Mouse (Mus musculus) heart, adult 2 months (tissue): ENCODE measurements around the gene Abca4. TPM values are rescaled to one million over a fixed set of nuclear protein-coding genes. Genes with fewer than 3 reads are reported as not detected.

Experiments
- DNase-seq, 2 experiments: peaks; one replicate each; pipeline ENCODE4 v3.0.0; 2021
- H3K27ac ChIP-seq: fragments of 200-600 bp; 2 replicates; pipeline ENCODE4 v1.8.1; 2022
- H3K27me3 ChIP-seq: fragments of 200-500 bp; 2 replicates; pipeline ENCODE4 v1.6.1; 2012; ENCODE audit warnings: mild to moderate bottlenecking, low read length, inconsistent platforms, mixed read lengths; ENCODE audit not compliant: control insufficient read depth, insufficient read depth
- H3K36me3 ChIP-seq: fragments of 200-500 bp; 2 replicates; pipeline ENCODE4 v1.6.1; 2012; ENCODE audit warnings: low read length, inconsistent platforms; ENCODE audit not compliant: control insufficient read depth, insufficient read depth
- H3K4me1 ChIP-seq: fragments of 200-500 bp; 2 replicates; pipeline ENCODE4 v1.6.1; 2011; ENCODE audit warnings: low read length; ENCODE audit not compliant: control insufficient read depth, insufficient read depth
- H3K4me3 ChIP-seq: fragments of 200-600 bp; 2 replicates; pipeline ENCODE4 v1.8.1; 2022
- H3K79me2 ChIP-seq: fragments of 200-500 bp; replicated peaks from 2 replicates; pipeline ENCODE4 v1.6.1; 2012; ENCODE audit warnings: mild to moderate bottlenecking, inconsistent platforms, low read length, moderate library complexity, mixed read lengths; ENCODE audit not compliant: control insufficient read depth, insufficient read depth
- H3K9ac ChIP-seq: fragments of 200-500 bp; 2 replicates; pipeline ENCODE4 v1.6.1; 2012; ENCODE audit warnings: low read depth, mild to moderate bottlenecking, control low read depth, inconsistent platforms, low read length, mixed read lengths
- CTCF ChIP-seq: fragments of 200-600 bp; IDR thresholded peaks from 2 replicates; pipeline ENCODE4 v1.8.1; 2022; ENCODE audit warnings: antibody characterized with exemption, mild to moderate bottlenecking, moderate library complexity
- EP300 ChIP-seq: fragments of 200-500 bp; IDR thresholded peaks from 2 replicates; pipeline ENCODE4 v1.6.1; 2011; ENCODE audit warnings: low read depth, low read length, control low read depth; ENCODE audit not compliant: insufficient read depth
- POLR2A ChIP-seq: fragments of 200-500 bp; IDR thresholded peaks from 2 replicates; pipeline ENCODE4 v1.6.1; 2011; ENCODE audit warnings: mild to moderate bottlenecking, low read depth, low read length, control low read depth; ENCODE audit not compliant: insufficient read depth
- WGBS: fragments of 180-500 bp; shearing (Covaris S2); methylation state at CpG from one replicate; pipeline ENCODE4 v1.1.7; 2018; 5-methylcytosine and 5-hydroxymethylcytosine counted together
- intact Hi-C: fragments of 180-260 bp; cut with DNase I; formaldehyde crosslinking; loops from one replicate; pipeline ENCODE4 v1.15.1; 2025
- polyA plus RNA-seq: library from polyadenylated mRNA; depleted of rRNA; stranded (reverse); fragments of >200 nt; gene quantifications from 2 replicates; pipeline ENCODE4 v1.2.3, GENCODE M21; 2012
- total RNA-seq, 2 experiments: library from RNA; stranded (reverse); gene quantifications; 2 replicates each; pipeline ENCODE4 v1.2.3; 2021

Abca4 gene
- total and polyA plus RNA-seq, 3 experiments: 1.6 to 2.6 (median 2.3) TPM

DNA sequence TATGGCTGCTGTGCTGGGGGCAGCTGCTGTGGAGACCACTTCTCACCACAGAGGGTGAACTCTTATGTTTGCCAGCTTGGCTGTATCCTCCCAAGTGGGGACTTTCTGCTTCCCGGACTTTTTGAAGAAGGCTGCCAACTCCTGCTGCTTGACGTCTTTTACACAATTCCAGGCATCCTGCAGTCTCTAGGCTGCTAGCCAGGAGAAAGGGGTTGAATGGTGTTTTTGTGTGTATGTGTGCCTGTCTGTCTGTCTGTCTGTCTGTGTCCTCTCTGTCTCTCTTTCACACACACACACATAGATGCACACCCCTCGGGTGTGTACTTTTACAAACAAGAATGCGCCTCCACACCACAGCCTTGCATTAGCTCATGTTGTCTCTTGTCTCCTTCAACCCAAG, 108.2 kb downstream of the Abca4 start:
- Histone ChIP-seq H3K27ac (no peak overlapping the region), H3K79me2 (no peaks in the 10 kb centered on the region), H3K27me3 (no peaks in the 10 kb centered on the region), H3K9ac (no peak overlapping the region), H3K36me3 (no peaks in the 10 kb centered on the region), H3K4me3 (no peak overlapping the region), H3K4me1 (peaks cover 2% of the 10 kb centered on the region)
- WGBS: 36% methylated on average over 4 of the region's 4 CpGs
- TF ChIP-seq EP300: no peak
- no peak for TF ChIP-seq CTCF
- TF ChIP-seq POLR2A: no peak
- intact Hi-C loops: no loop called here
- no peak for DNase-seq

- Histone ChIP-seq H3K79me2 (no peaks in the 10 kb centered on the region), H3K4me3 (no peak overlapping the region), H3K36me3 (no peaks in the 10 kb centered on the region), H3K27ac (no peak overlapping the region), H3K27me3 (no peaks in the 10 kb centered on the region), H3K9ac (no peak overlapping the region), H3K4me1 (peaks cover 2% of the 10 kb centered on the region)
- DNase-seq: no peak
- TF ChIP-seq POLR2A: no peak
- TF ChIP-seq EP300: no peak
- TF ChIP-seq CTCF: no peak
- intact Hi-C loops: no loop called here
- 72% methylated on average over 2 of the region's 2 CpGs for whole genome bisulfite sequencing
Observed at GRCm38 (mm10) chr3:122154080-122154479, 109.8 kb downstream of the Abca4 start.

GRCm38 (mm10) chr3:122159447-122159846, 115.2 kb downstream of the Abca4 start:
- Histone ChIP-seq H3K27ac (no peak overlapping the region), H3K4me1 (no peaks in the 10 kb centered on the region), H3K79me2 (no peaks in the 10 kb centered on the region), H3K4me3 (no peak overlapping the region), H3K27me3 (no peaks in the 10 kb centered on the region), H3K9ac (no peak overlapping the region), H3K36me3 (no peaks in the 10 kb centered on the region)
- DNase-seq: no peak
- 65% methylated on average over 1 of the region's 1 CpGs for WGBS
- no peak for TF ChIP-seq CTCF
- TF ChIP-seq EP300: no peak
- no peak for TF ChIP-seq POLR2A
- intact Hi-C loops: no loop called here

- peak; percentile 36 to 57 for DNase-seq
- Histone ChIP-seq H3K36me3 (no peaks in the 10 kb centered on the region), H3K79me2 (no peaks in the 10 kb centered on the region), H3K4me3 (no peak overlapping the region), H3K27ac (no peak overlapping the region), H3K4me1 (no peaks in the 10 kb centered on the region), H3K27me3 (no peaks in the 10 kb centered on the region), H3K9ac (no peak overlapping the region)
- TF ChIP-seq EP300: 0 out of 2 replicates have a peak, but pooled peaks have one; percentile 31
- TF ChIP-seq CTCF: peak; percentile 86
- TF ChIP-seq POLR2A: no peak
- intact Hi-C loops: no loop called here
- WGBS: 48% methylated on average over 10 of the region's 10 CpGs
Observed at GRCm38 (mm10) chr3:122169616-122170178, 125.5 kb downstream of the Abca4 start.

DNA sequence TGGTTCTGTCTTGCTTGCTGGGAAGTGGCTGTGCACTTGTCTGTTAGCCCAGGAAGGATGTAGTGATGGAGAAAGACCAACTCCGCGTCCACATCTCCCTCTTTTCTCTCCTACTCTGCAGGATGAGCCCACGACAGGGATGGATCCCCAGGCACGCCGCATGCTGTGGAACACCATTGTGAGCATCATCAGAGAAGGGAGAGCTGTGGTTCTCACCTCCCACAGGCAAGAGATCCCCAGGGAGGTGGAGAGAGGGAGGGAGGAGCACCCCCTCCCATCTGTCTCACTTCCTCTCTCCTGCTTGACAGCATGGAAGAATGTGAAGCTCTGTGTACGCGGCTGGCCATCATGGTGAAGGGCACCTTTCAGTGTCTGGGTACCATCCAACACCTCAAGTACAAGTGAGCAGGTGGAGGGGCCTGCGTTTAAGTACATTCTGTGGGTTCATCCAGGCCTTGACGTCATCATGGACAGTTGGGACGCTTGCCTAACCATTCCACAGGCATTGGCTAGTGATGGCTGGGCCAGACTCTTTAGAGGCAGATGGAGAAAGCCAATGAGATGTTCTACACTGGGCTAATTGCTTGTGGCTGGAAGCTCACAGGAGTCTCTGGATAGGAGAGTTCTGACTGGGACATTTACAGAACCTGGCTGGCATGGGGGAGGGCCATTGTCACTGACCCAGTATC, 126.5 kb downstream of the Abca4 start:
- no peaks in the 10 kb centered on the region for H3K36me3 ChIP-seq
- no peaks in the 10 kb centered on the region for H3K79me2 ChIP-seq
- H3K4me1 ChIP-seq: no peaks in the 10 kb centered on the region
- intact Hi-C loops: no loop called here
- no peak overlapping the region for H3K27ac ChIP-seq
- 86% methylated on average over 10 of the region's 10 CpGs for WGBS
- DNase-seq: no peak
- no peaks in the 10 kb centered on the region for H3K27me3 ChIP-seq
- no peak overlapping the region for H3K9ac ChIP-seq
- TF ChIP-seq CTCF (no peak), EP300 (no peak), POLR2A (no peak)
- H3K4me3 ChIP-seq: no peak overlapping the region

GRCm38 (mm10) chr3:122173526-122174150, 129.4 kb downstream of the Abca4 start:
- Histone ChIP-seq H3K79me2 (no peaks in the 10 kb centered on the region), H3K27me3 (no peaks in the 10 kb centered on the region), H3K36me3 (no peaks in the 10 kb centered on the region), H3K4me3 (no peak overlapping the region), H3K4me1 (no peaks in the 10 kb centered on the region), H3K9ac (no peak overlapping the region), H3K27ac (no peak overlapping the region)
- intact Hi-C loops: no loop called here
- no peak for DNase-seq
- no peak for TF ChIP-seq EP300
- no peak for TF ChIP-seq CTCF
- TF ChIP-seq POLR2A: no peak
- WGBS: 90% methylated on average over 15 of the region's 15 CpGs
